Mouse (Mus musculus): ENCODE results near the gene Nutf2-ps1. TPM values are rescaled to one million over a fixed set of nuclear protein-coding genes. Genes with fewer than 3 reads are reported as not detected.

The Nutf2-ps1 gene
- polyA plus RNA-seq, 1 experiment from 2014 or later = 121 TPM

GRCm38 (mm10) chr19:53564174-53564573 is 24.7 kb downstream of the Nutf2-ps1 start:
- WGBS = 25% methylated on average over 4 of the region's 4 CpGs
- no peak for TF ChIP-seq CTCF (IDR thresholded peaks at IDR 0.05)
- TF ChIP-seq EP300 (IDR thresholded peaks at IDR 0.05) = no peak
- H3K27ac ChIP-seq (ENCODE audit: low read length) = no peak overlapping the region
- no peaks in the 10 kb centered on the region for H3K27me3 ChIP-seq (replicated peaks; ENCODE audit: insufficient read depth, low read length)
- ATAC-seq = no peak
- no peak overlapping the region for H3K4me3 ChIP-seq (ENCODE audit: low read depth, low read length)
- H3K4me2 ChIP-seq (replicated peaks; ENCODE audit: low read depth, low read length) = no peak overlapping the region
- peak; percentile 16 for DNase-seq (ENCODE audit: low spot score)
- H3K4me1 ChIP-seq (ENCODE audit: insufficient read depth, low read depth, low read length) = no peaks in the 10 kb centered on the region
- H3K9ac ChIP-seq (replicated peaks; ENCODE audit: low read depth) = no peak overlapping the region
- no peaks in the 10 kb centered on the region for H3K36me3 ChIP-seq (ENCODE audit: insufficient read depth, low read length)
- no peaks in the 10 kb centered on the region; the same call in 1 of the 2 replicates for H3K9me3 ChIP-seq (ENCODE audit: low read length)

GRCm38 (mm10) chr19:53560436-53560835 is 28.4 kb downstream of the Nutf2-ps1 start:
- TF ChIP-seq CTCF (IDR thresholded peaks at IDR 0.05) = no peak
- no peak for TF ChIP-seq EP300 (IDR thresholded peaks at IDR 0.05)
- no peaks in the 10 kb centered on the region for H3K4me1 ChIP-seq (ENCODE audit: insufficient read depth, low read depth, low read length)
- H3K36me3 ChIP-seq (ENCODE audit: insufficient read depth, low read length) = no peaks in the 10 kb centered on the region
- H3K4me2 ChIP-seq (replicated peaks; ENCODE audit: low read depth, low read length) = no peak overlapping the region
- ATAC-seq (no peak), DNase-seq (ENCODE audit: low spot score) (no peak)
- H3K27ac ChIP-seq (ENCODE audit: low read length) = no peak overlapping the region
- H3K9ac ChIP-seq (replicated peaks; ENCODE audit: low read depth) = no peak overlapping the region
- H3K4me3 ChIP-seq (ENCODE audit: low read depth, low read length) = no peak overlapping the region
- no peaks in the 10 kb centered on the region for H3K27me3 ChIP-seq (replicated peaks; ENCODE audit: insufficient read depth, low read length)
- 84% methylated on average over 3 of the region's 3 CpGs for WGBS
- no peaks in the 10 kb centered on the region for H3K9me3 ChIP-seq (ENCODE audit: low read length)

- H3K4me1 ChIP-seq (ENCODE audit: insufficient read depth, low read depth, low read length) = no peaks in the 10 kb centered on the region
- H3K27me3 ChIP-seq (replicated peaks; ENCODE audit: insufficient read depth, low read length) = no peaks in the 10 kb centered on the region
- peak overlapping the region; percentile 44 for H3K4me2 ChIP-seq (replicated peaks; ENCODE audit: low read depth, low read length)
- 24% methylated on average over 20 of the region's 20 CpGs for WGBS
- H3K4me3 ChIP-seq (ENCODE audit: low read depth, low read length) = no peak overlapping the region
- peak; percentile 56 for ATAC-seq
- no peak overlapping the region for H3K9ac ChIP-seq (replicated peaks; ENCODE audit: low read depth)
- DNase-seq (ENCODE audit: low spot score) = peak; percentile 42
- H3K36me3 ChIP-seq (ENCODE audit: insufficient read depth, low read length) = no peaks in the 10 kb centered on the region
- no peak overlapping the region for H3K27ac ChIP-seq (ENCODE audit: low read length)
- H3K9me3 ChIP-seq (ENCODE audit: low read length) = no peaks in the 10 kb centered on the region
- TF ChIP-seq CTCF (IDR thresholded peaks at IDR 0.05) = no peak
- no peak for TF ChIP-seq EP300 (IDR thresholded peaks at IDR 0.05)
Observed at GRCm38 (mm10) chr19:53557267-53557936, 31.5 kb downstream of the Nutf2-ps1 start.

GRCm38 (mm10) chr19:53556841-53557240 is 32.0 kb downstream of the Nutf2-ps1 start:
- H3K4me3 ChIP-seq (ENCODE audit: low read depth, low read length) = no peak overlapping the region
- no peaks in the 10 kb centered on the region for H3K4me1 ChIP-seq (ENCODE audit: insufficient read depth, low read depth, low read length)
- H3K36me3 ChIP-seq (ENCODE audit: insufficient read depth, low read length) = no peaks in the 10 kb centered on the region
- H3K9ac ChIP-seq (replicated peaks; ENCODE audit: low read depth) = no peak overlapping the region
- H3K27me3 ChIP-seq (replicated peaks; ENCODE audit: insufficient read depth, low read length) = no peaks in the 10 kb centered on the region
- DNase-seq (ENCODE audit: low spot score) (no peak), ATAC-seq (0 out of 2 replicates have a peak, but pooled peaks have one; percentile 2)
- no peaks in the 10 kb centered on the region for H3K9me3 ChIP-seq (ENCODE audit: low read length)
- no peak overlapping the region for H3K27ac ChIP-seq (ENCODE audit: low read length)
- H3K4me2 ChIP-seq (replicated peaks; ENCODE audit: low read depth, low read length) = peak overlapping the region; percentile 44
- TF ChIP-seq CTCF (IDR thresholded peaks at IDR 0.05) = peak; percentile 6; the same call in 1 of the 2 replicates
- TF ChIP-seq EP300 (IDR thresholded peaks at IDR 0.05) = no peak
- WGBS = 25% methylated on average over 6 of the region's 6 CpGs

- Histone ChIP-seq H3K4me1 (ENCODE audit: insufficient read depth, low read depth, low read length) (no peaks in the 10 kb centered on the region), H3K4me3 (ENCODE audit: low read depth, low read length) (no peak overlapping the region), H3K27me3 (replicated peaks; ENCODE audit: insufficient read depth, low read length) (no peaks in the 10 kb centered on the region), H3K9ac (replicated peaks; ENCODE audit: low read depth) (no peak overlapping the region), H3K27ac (ENCODE audit: low read length) (no peak overlapping the region), H3K9me3 (ENCODE audit: low read length) (no peaks in the 10 kb centered on the region), H3K36me3 (ENCODE audit: insufficient read depth, low read length) (no peaks in the 10 kb centered on the region), H3K4me2 (replicated peaks; ENCODE audit: low read depth, low read length) (no peak overlapping the region)
- ATAC-seq (peak; percentile 25; the same call in 1 of the 2 replicates), DNase-seq (ENCODE audit: low spot score) (peak; percentile 55)
- TF ChIP-seq EP300 (IDR thresholded peaks at IDR 0.05) = no peak
- TF ChIP-seq CTCF (IDR thresholded peaks at IDR 0.05) = no peak
- WGBS = 53% methylated on average over 5 of the region's 5 CpGs
Observed at GRCm38 (mm10) chr19:53554981-53555616, 33.8 kb downstream of the Nutf2-ps1 start.

- H3K36me3 ChIP-seq (ENCODE audit: insufficient read depth, low read length) = no peaks in the 10 kb centered on the region
- H3K4me1 ChIP-seq (ENCODE audit: insufficient read depth, low read depth, low read length) = no peaks in the 10 kb centered on the region
- H3K4me2 ChIP-seq (replicated peaks; ENCODE audit: low read depth, low read length) = no peak overlapping the region
- TF ChIP-seq CTCF (IDR thresholded peaks at IDR 0.05) (no peak), EP300 (IDR thresholded peaks at IDR 0.05) (no peak)
- no peak for ATAC-seq
- H3K27ac ChIP-seq (ENCODE audit: low read length) = no peak overlapping the region
- no peaks in the 10 kb centered on the region for H3K9me3 ChIP-seq (ENCODE audit: low read length)
- 76% methylated on average over 11 of the region's 11 CpGs for WGBS
- DNase-seq (ENCODE audit: low spot score) = no peak
- no peak overlapping the region for H3K9ac ChIP-seq (replicated peaks; ENCODE audit: low read depth)
- H3K4me3 ChIP-seq (ENCODE audit: low read depth, low read length) = no peak overlapping the region
- H3K27me3 ChIP-seq (replicated peaks; ENCODE audit: insufficient read depth, low read length) = no peaks in the 10 kb centered on the region
Observed at GRCm38 (mm10) chr19:53554402-53554801, 34.5 kb downstream of the Nutf2-ps1 start.

All from lung, postnatal 0 days (tissue).